In genomic region chr12:85298127-85298834, GRCm38 (mm10) we compare ENCODE assay signal across 14 mouse cellular contexts. TPM values are rescaled to one million over a fixed set of nuclear protein-coding genes. Genes with fewer than 3 reads are reported as not detected.
DNase-seq lines count a peak whose midpoint lies in the region; ATAC-seq and TF ChIP-seq lines count a peak whose summit lies in the region.
"Had no signal": no experiment of that assay in that cellular context is flagged by ENCODE, and none has a peak within 500 bp of the region (broad histone marks: within the 10 kb centered on the region; RNA-seq: fewer than 3 reads in every experiment).

No protein-coding gene starts in this region.

- ATAC-seq in lung, embryonic 15.5 days (ENCODE audit: borderline replicate concordance, extremely low read depth, low FRiP score, low TSS enrichment), result no peak
- peak; percentile 70 for ATAC-seq in intestine, embryonic 15.5 days
- peak; percentile 50; the same call in 1 of the 2 replicates for ATAC-seq in kidney, embryonic 16.5 days (ENCODE audit: low FRiP score, low TSS enrichment)
- ATAC-seq: forebrain, embryonic 14.5 days; midbrain, embryonic 15.5 days had no signal

- peaks cover 6% of the 10 kb centered on the region; the same call in 1 of the 2 replicates for H3K9me3 ChIP-seq in lung, embryonic 15.5 days
- no peaks in the 10 kb centered on the region for H3K9me3 ChIP-seq in intestine, embryonic 15.5 days
- H3K9me3 ChIP-seq in kidney, embryonic 16.5 days (ENCODE audit: low read length), result peaks cover 15% of the 10 kb centered on the region
- H3K9me3 ChIP-seq: midbrain, embryonic 15.5 days had no signal

- H3K79me2 ChIP-seq in myocyte (ENCODE audit: control insufficient read depth, insufficient read depth), result no peaks in the 10 kb centered on the region

- no peak for TF ChIP-seq POLR2A in myocyte (IDR thresholded peaks at IDR 0.05; ENCODE audit: insufficient read length, low read depth)

- H3ac ChIP-seq in myocyte (ENCODE audit: control insufficient read depth, insufficient read length), result no peak overlapping the region

- peaks cover 18% of the 10 kb centered on the region; the same call in 1 of the 2 replicates for H3K4me1 ChIP-seq in lung, embryonic 15.5 days
- H3K4me1 ChIP-seq in intestine, embryonic 15.5 days (replicated peaks), result peaks cover 12% of the 10 kb centered on the region
- peaks cover 28% of the 10 kb centered on the region for H3K4me1 ChIP-seq in kidney, embryonic 16.5 days (ENCODE audit: insufficient read depth, low read length)
- H3K4me1 ChIP-seq: midbrain, embryonic 15.5 days had no signal

- DNase-seq in lung, adult 18-20 months, result no peak
- no peak for DNase-seq in liver
- DNase-seq in cerebellum, postnatal 36 days, result no peak
- DNase-seq: cerebellum, adult 11-12 months; gastrocnemius, postnatal 36 days; heart, postnatal 36 days had no signal

- H3K9ac ChIP-seq in lung, embryonic 15.5 days, result no peak overlapping the region
- no peak overlapping the region for H3K9ac ChIP-seq in intestine, embryonic 15.5 days
- H3K9ac ChIP-seq in kidney, embryonic 16.5 days (replicated peaks; ENCODE audit: low read length), result no peak overlapping the region
- H3K9ac ChIP-seq: embryonic facial prominence, embryonic 13.5 days; midbrain, embryonic 15.5 days had no signal

- peak overlapping the region; percentile 43 for H3K27ac ChIP-seq in lung, embryonic 15.5 days
- H3K27ac ChIP-seq in intestine, embryonic 15.5 days, result 0 out of 2 replicates have a peak overlapping the region, but pooled peaks have one; percentile 10
- H3K27ac ChIP-seq in kidney, embryonic 16.5 days (ENCODE audit: low read length), result peak overlapping the region; percentile 76
- H3K27ac ChIP-seq: left cerebral cortex, adult 2 months; midbrain, embryonic 15.5 days had no signal

- peaks cover 30% of the 10 kb centered on the region for H3K36me3 ChIP-seq in lung, embryonic 15.5 days
- peaks cover 16% of the 10 kb centered on the region for H3K36me3 ChIP-seq in intestine, embryonic 15.5 days
- H3K36me3 ChIP-seq in kidney, embryonic 16.5 days (ENCODE audit: insufficient read depth, low read length), result peaks cover 30% of the 10 kb centered on the region
- H3K36me3 ChIP-seq in myocyte (ENCODE audit: control insufficient read depth, insufficient read depth), result peaks cover 35% of the 10 kb centered on the region

- H3K4me3 ChIP-seq in lung, embryonic 15.5 days, result no peak overlapping the region
- no peak overlapping the region for H3K4me3 ChIP-seq in intestine, embryonic 15.5 days (replicated peaks)
- H3K4me3 ChIP-seq in kidney, embryonic 16.5 days (ENCODE audit: low read length), result no peak overlapping the region
- no peak overlapping the region for H3K4me3 ChIP-seq in myocyte
- H3K4me3 ChIP-seq: embryonic facial prominence, embryonic 13.5 days; left cerebral cortex, adult 2 months; midbrain, embryonic 15.5 days had no signal

- H3K4me2 ChIP-seq in lung, embryonic 15.5 days, result no peak overlapping the region
- H3K4me2 ChIP-seq in intestine, embryonic 15.5 days (replicated peaks), result no peak overlapping the region
- no peak overlapping the region for H3K4me2 ChIP-seq in kidney, embryonic 16.5 days (replicated peaks; ENCODE audit: low read depth, low read length)
- peak overlapping the region; percentile 3 for H3K4me2 ChIP-seq in myocyte (ENCODE audit: low read depth)
- H3K4me2 ChIP-seq: embryonic facial prominence, embryonic 13.5 days; midbrain, embryonic 15.5 days had no signal

- 53% methylated on average over 11 of the region's 11 CpGs for WGBS in lung, embryonic 15.5 days
- 38% methylated on average over 11 of the region's 11 CpGs for WGBS in intestine, embryonic 15.5 days
- WGBS in kidney, embryonic 16.5 days, result 17% methylated on average over 11 of the region's 11 CpGs

- H3K27me3 ChIP-seq in lung, embryonic 15.5 days, result no peaks in the 10 kb centered on the region
- H3K27me3 ChIP-seq in intestine, embryonic 15.5 days (replicated peaks), result no peaks in the 10 kb centered on the region
- no peaks in the 10 kb centered on the region for H3K27me3 ChIP-seq in kidney, embryonic 16.5 days (ENCODE audit: insufficient read depth, low read length)
- no peaks in the 10 kb centered on the region for H3K27me3 ChIP-seq in myocyte (ENCODE audit: control insufficient read depth, insufficient read depth, insufficient read length)
- H3K27me3 ChIP-seq: embryonic facial prominence, embryonic 13.5 days; midbrain, embryonic 15.5 days had no signal

TF ChIP-seq in myocyte, 11 proteins besides CTCF, POLR2A, EP300 and RAD21:
- TF ChIP-seq CEBPB (IDR thresholded peaks at IDR 0.05; ENCODE audit: insufficient read depth, poor library complexity, severe bottlenecking) (no peak), REST (IDR thresholded peaks at IDR 0.05; ENCODE audit: insufficient read depth, insufficient read length) (no peak), SRF (IDR thresholded peaks at IDR 0.05; ENCODE audit: control insufficient read depth, insufficient read length, low read depth) (no peak), TCF12 (IDR thresholded peaks at IDR 0.05; ENCODE audit: insufficient read depth, poor library complexity, severe bottlenecking) (no peak), POLR2AphosphoS2 (IDR thresholded peaks at IDR 0.05; ENCODE audit: insufficient read length, low read depth) (no peak), MYOG (IDR thresholded peaks at IDR 0.05; ENCODE audit: control insufficient read depth in 1 of 3, insufficient read depth in 1 of 3, insufficient read length in 2 of 3, low read depth in 2 of 3) (no peak), USF1 (IDR thresholded peaks at IDR 0.05; ENCODE audit: low read depth) (no peak), E2F4 (IDR thresholded peaks at IDR 0.05; ENCODE audit: insufficient read depth) (no peak), MYOD1 (IDR thresholded peaks at IDR 0.05; ENCODE audit: control insufficient read depth in 1 of 3, insufficient read length in 2 of 3, low read depth in 2 of 3) (no peak)

RNA-seq across cellular contexts. Expression of gene Zc2hc1c, which starts 9.9 kb away (rescaled TPM):
- 1.7 TPM in 2 replicates for polyA plus RNA-seq in lung, embryonic 15.5 days (2015; fragmentation: Nextera tagmentation; extraction: Ambion mirVana)
- 1.7 TPM in 2 replicates for polyA plus RNA-seq in intestine, embryonic 15.5 days (2015; fragmentation: Nextera tagmentation; extraction: Ambion mirVana)
- polyA plus RNA-seq in kidney, embryonic 16.5 days (2015; fragmentation: Nextera tagmentation; extraction: Ambion mirVana), result 4.1 and 4.4 TPM in 2 replicates
- 1.7 TPM for polyA plus RNA-seq in myocyte (2012; fragmentation: generic; extraction: Trizol)

RNA-seq across cellular contexts. Expression of gene Acyp1, which starts 10.0 kb away (rescaled TPM):
- polyA plus RNA-seq in lung, embryonic 15.5 days (2015; fragmentation: Nextera tagmentation; extraction: Ambion mirVana), result 53.8 and 55.5 TPM in 2 replicates
- 47.6 and 58.2 TPM in 2 replicates for polyA plus RNA-seq in intestine, embryonic 15.5 days (2015; fragmentation: Nextera tagmentation; extraction: Ambion mirVana)
- polyA plus RNA-seq in kidney, embryonic 16.5 days (2015; fragmentation: Nextera tagmentation; extraction: Ambion mirVana), result 57.4 and 57.5 TPM in 2 replicates
- 22.0 TPM for polyA plus RNA-seq in myocyte (2012; fragmentation: generic; extraction: Trizol)

RNA-seq across cellular contexts. Expression of gene Mlh3, which starts 27.9 kb away (rescaled TPM):
- 8.1 and 9.3 TPM in 2 replicates for polyA plus RNA-seq in lung, embryonic 15.5 days (2015; fragmentation: Nextera tagmentation; extraction: Ambion mirVana)
- polyA plus RNA-seq in intestine, embryonic 15.5 days (2015; fragmentation: Nextera tagmentation; extraction: Ambion mirVana), result 6.7 and 6.9 TPM in 2 replicates
- 9.7 and 10.9 TPM in 2 replicates for polyA plus RNA-seq in kidney, embryonic 16.5 days (2015; fragmentation: Nextera tagmentation; extraction: Ambion mirVana)
- 1.4 TPM for polyA plus RNA-seq in myocyte (2012; fragmentation: generic; extraction: Trizol)

RNA-seq across cellular contexts. Expression of gene Nek9, which starts 40.9 kb away (rescaled TPM):
- 19.5 and 21.1 TPM in 2 replicates for polyA plus RNA-seq in lung, embryonic 15.5 days (2015; fragmentation: Nextera tagmentation; extraction: Ambion mirVana)
- polyA plus RNA-seq in intestine, embryonic 15.5 days (2015; fragmentation: Nextera tagmentation; extraction: Ambion mirVana), result 16.2 and 16.7 TPM in 2 replicates
- polyA plus RNA-seq in kidney, embryonic 16.5 days (2015; fragmentation: Nextera tagmentation; extraction: Ambion mirVana), result 20.7 and 23.9 TPM in 2 replicates
- polyA plus RNA-seq in myocyte (2012; fragmentation: generic; extraction: Trizol), result 40.4 TPM

Comparison
In these comparisons a context has a peak if more than half of its experiments do, and no peak if none do; other contexts are left out.
1. H3K27ac ChIP-seq: peak in every context shown above with its lines; median percentile 76 in kidney, embryonic 16.5 days; 43 in lung, embryonic 15.5 days; 10 in intestine, embryonic 15.5 days.